Mouse (Mus musculus) gastrocnemius, postnatal 10 days (tissue): Measurements from ENCODE around the gene Lrrc29. TPM values are rescaled to one million over a fixed set of nuclear protein-coding genes. Genes with fewer than 3 reads are reported as not detected.
A peak's percentile ranks its signal among the peaks of the same experiment; 100 is the strongest.

ENCODE experiments used
- DNase-seq: peaks from one replicate; pipeline ENCODE4 v3.0.0; 2021; ENCODE audit warnings: mixed read lengths
- microRNA-seq, 2 experiments: library from miRNA; unstranded; fragments of <30 nt; microRNA quantifications; one replicate each; pipeline ENCODE4 v1.2.0; 2021
- total RNA-seq, 2 experiments: library from RNA; stranded (reverse); gene quantifications; 2 replicates each; pipeline ENCODE4 v1.2.3; 2021

Lrrc29 gene
- total RNA-seq, 2 experiments from 2014 or later: 1.5 to 2.4 TPM

- DNase-seq: no peak
Measured at GRCm38 (mm10) chr8:105266775-105267174, 59.3 kb downstream of the Lrrc29 start.

GRCm38 (mm10) chr8:105265128-105265527, 61.0 kb downstream of the Lrrc29 start:
- DNase-seq: no peak

- peak; percentile 71 for DNase-seq
Measured at GRCm38 (mm10) chr8:105264024-105264982, 61.8 kb downstream of the Lrrc29 start, which contains the start of the genes Tradd and Fbxl8. TSS of gene Tradd (minus strand) at chr8:105264609. TSS of gene Fbxl8 (plus strand) at chr8:105264648.

GRCm38 (mm10) chr8:105263244-105263912, 62.7 kb downstream of the Lrrc29 start:
- no peak for DNase-seq

Small RNA genes within 50 kb of the gene (microRNA-seq; reads per million reads assigned to microRNA genes)
- 0 reads per million in 2 experiments for gene Gm27320
- 452 to 557 reads per million in 2 experiments for gene Mir328

Other genes starting within 250 kb of the Lrrc29 start
- not detected for gene Ces3b, start 242.5 kb downstream of the Lrrc29 start, total RNA-seq
- not detected for gene Ces4a, start 194.5 kb downstream of the Lrrc29 start, total RNA-seq
- 10 to 100 TPM; 39.8 to 46.9 TPM for gene Cbfb, start 155.6 kb downstream of the Lrrc29 start, total RNA-seq
- gene D230025D16Rik, start 101.1 kb downstream of the Lrrc29 start, total RNA-seq: 10 to 100 TPM; 16.1 to 18.4 TPM
- 1 to 10 TPM; 8.6 to 9.9 TPM for gene B3gnt9, start 71.1 kb downstream of the Lrrc29 start, total RNA-seq
- 1 to 10 TPM; 3.3 to 4.4 TPM for gene Tradd, start 61.7 kb downstream of the Lrrc29 start, total RNA-seq
- 1 to 10 TPM in 1 of 2 experiments, under 1 TPM in 1; 0.85 to 1.6 TPM for gene Fbxl8, start 61.6 kb downstream of the Lrrc29 start, total RNA-seq
- under 1 TPM; 0.42 to 0.70 TPM for gene Hsf4, start 56.5 kb downstream of the Lrrc29 start, total RNA-seq
- 10 to 100 TPM; 22.3 to 22.8 TPM for gene Nol3, start 50.1 kb downstream of the Lrrc29 start, total RNA-seq
- 1 to 10 TPM; 2.3 to 3.1 TPM for gene 4931428F04Rik, start 36.4 kb downstream of the Lrrc29 start, total RNA-seq
- 1 to 10 TPM; 3.9 to 9.1 TPM for gene Exoc3l, start 30.2 kb downstream of the Lrrc29 start, total RNA-seq
- 10 to 100 TPM; 18.7 to 22.3 TPM for gene E2f4, start 28.6 kb downstream of the Lrrc29 start, total RNA-seq
- under 1 TPM; 0.77 to 0.80 TPM for gene Elmo3, start 20.7 kb downstream of the Lrrc29 start, total RNA-seq
- gene Tmem208, start 76 bp upstream of the Lrrc29 start, total RNA-seq: 10 to 100 TPM; 23.6 to 27.1 TPM
- gene Fhod1, start 21.7 kb upstream of the Lrrc29 start, total RNA-seq: 10 to 100 TPM in 1 of 2 experiments, 1 to 10 TPM in 1; 8.9 to 14.7 TPM
- gene Slc9a5, start 22.6 kb upstream of the Lrrc29 start, total RNA-seq: 1 to 10 TPM; 1.4 to 2.4 TPM
- gene Plekhg4, start 47.0 kb upstream of the Lrrc29 start, total RNA-seq: under 1 TPM; 0.07 to 0.79 TPM
- gene Kctd19, start 87.2 kb upstream of the Lrrc29 start, total RNA-seq: under 1 TPM in 1 of 2 experiments, not detected in 1; 0.07 TPM
- gene Lrrc36, start 87.3 kb upstream of the Lrrc29 start, total RNA-seq: 1 to 10 TPM in 1 of 2 experiments, under 1 TPM in 1; 0.93 to 1.1 TPM
- 100 to 1,000 TPM; 260 to 285 TPM for gene Tppp3, start 145.2 kb upstream of the Lrrc29 start, total RNA-seq
- gene Zdhhc1, start 170.6 kb upstream of the Lrrc29 start, total RNA-seq: 10 to 100 TPM; 10.9 to 15.9 TPM
- 1 to 10 TPM; 4.4 to 4.5 TPM for gene Hsd11b2, start 192.5 kb upstream of the Lrrc29 start, total RNA-seq
- 10 to 100 TPM; 49.3 to 54.2 TPM for gene Atp6v0d1, start 239.8 kb upstream of the Lrrc29 start, total RNA-seq